Mouse (Mus musculus) NIH3T3 (cell line): Measurements from ENCODE around the gene Nkx2-9.

ENCODE experiments used
- DNase-seq: peaks from one replicate; pipeline ENCODE4 v3.0.0-alpha.2; 2012; ENCODE audit warnings: low read depth

The Nkx2-9 gene

DNA sequence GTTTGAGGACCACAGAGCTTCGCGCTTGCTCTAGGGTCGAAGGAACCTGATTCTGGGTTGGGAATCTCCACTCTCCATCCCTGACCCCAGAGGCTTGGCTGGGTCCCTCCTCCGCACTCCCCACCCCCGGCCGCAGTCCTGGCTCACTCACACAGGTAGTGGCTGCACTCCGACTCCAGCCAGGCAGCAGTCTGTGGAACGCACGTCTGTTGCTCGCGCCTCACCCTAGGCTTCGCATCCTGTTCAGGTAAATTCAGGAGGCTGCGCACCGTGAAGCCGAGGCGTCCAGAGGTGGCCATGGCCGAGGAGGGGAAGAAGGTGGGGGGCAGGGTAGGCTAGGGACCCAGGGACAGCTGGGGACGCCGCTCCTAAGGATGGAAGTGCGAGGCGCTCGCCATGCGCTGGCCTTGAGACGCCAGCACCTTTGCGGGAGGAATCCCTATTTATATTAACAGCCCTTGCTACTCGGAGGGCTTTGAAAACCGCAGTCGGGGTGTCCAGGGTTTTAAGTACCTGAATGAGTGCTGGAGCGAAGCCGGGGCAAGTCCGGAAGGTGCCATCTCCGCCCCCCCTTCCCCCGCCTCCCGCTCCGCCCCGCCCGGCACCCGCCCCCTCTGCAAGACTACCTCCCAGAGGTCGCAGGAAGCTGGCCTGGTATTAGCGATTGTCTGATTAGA lies at the start of gene Nkx2-9:
TSS of gene Nkx2-9 (minus strand) at position 524 of the 677 bp plus-strand sequence.
- no peak for DNase-seq

DNA sequence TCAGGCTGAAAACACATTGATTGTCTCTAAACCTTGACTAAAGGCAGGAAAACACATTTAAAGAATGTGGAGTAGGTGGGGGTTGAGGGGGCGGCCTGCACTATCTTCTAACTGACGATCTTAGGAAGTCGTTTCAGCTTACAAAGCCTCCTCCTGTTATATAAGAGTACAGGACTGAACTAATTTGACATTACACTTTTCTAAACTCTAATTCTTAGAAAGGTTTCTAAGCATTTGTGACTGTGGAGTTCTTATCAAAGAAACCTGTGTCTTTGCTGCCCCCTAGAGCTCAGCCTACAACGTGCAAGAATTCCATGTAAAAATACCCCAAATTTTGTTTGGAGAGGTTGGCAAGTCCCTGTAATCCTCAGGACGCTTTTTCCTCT lies 24.1 kb upstream of the Nkx2-9 start:
- DNase-seq: peak; percentile 79

DNA sequence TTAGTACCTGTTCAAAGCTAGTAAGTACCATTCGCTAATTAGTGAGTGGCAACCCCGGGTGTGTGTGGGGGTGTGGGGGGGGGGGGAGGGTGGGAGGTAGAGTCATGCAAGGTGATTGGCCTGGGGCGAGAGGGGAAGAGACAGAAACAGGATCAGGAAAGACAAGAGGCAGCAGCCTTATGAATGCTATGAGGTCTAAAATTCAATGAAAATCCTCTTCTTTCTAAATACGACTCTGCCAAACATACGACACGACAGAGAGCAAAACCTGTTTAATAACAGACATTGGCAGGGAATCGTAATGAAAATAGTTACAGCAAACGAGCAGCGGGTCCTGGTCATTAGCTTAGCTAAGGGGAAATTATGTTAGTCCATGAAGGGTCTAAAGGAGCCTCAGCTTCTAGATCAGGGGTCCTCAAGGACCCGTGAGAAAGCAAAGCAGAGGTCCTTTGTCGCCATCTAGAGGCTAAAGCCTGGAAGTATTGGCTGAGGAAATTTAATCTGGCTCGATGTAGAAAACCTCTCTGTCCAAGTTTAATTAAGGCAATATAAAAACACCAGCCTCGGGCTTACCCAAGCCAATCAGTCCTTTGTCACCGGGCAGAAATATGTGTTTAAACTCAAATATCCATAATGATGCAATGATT lies 23.6 kb upstream of the Nkx2-9 start:
- peak; percentile 65 for DNase-seq

DNA sequence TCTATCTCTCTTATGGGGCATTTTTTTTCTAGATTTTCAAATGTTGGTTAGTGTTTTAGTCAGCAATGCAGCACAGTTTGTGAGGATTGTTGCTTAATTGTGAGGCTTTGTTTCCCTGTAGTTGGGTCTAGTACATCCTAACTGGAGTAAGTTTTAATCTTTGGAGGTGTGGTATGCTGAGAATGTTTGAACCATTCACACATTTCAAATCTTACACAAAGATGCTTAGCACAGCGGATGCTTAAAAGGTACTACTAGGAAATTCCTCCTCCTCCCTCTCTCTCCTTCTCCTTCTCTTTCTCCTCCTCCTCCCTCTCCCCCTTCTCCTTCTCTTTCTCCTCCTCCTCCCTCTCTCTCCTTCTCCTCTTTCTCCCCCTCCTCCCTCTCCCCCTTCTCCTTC lies 3.0 kb upstream of the Nkx2-9 start:
- DNase-seq: no peak

DNA sequence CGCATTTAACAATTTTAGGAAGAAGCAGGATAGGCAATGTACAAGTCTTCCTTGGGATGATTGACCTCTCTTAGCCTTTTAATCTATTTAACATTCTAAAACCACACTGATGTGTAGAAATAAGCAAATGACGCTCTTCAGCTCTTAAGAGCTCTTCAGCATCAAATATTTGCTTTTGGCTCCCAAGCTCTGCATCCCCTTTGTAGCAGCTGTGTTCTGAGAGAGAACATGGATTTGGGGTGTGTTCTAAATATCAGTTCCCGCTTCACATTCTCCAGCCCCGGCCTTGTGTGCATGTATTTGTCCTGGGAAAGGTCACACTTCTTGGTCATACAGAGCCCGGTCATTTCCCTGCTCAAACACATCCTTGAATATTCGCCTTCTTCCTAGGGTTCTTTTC lies 2.3 kb upstream of the Nkx2-9 start:
- no peak for DNase-seq

DNA sequence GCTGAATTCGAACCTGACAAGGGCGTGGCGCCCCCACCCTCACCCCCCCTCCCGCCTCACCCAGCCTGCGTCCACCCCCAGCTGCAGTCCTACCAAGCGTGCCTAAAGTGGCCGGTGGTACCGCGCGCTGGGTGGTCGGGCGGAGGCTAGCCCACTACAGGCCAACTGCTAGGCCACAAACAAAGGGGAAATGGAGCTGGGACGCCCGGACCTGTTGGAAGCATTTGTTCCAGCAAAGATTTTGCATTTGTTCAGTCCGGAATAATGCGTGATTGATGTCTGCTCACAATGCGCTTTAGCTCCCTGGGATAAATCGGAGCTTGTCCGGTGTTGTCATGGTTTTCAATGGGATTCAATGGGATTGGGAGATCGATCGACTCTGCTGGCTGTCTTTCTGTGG lies 1.4 kb upstream of the Nkx2-9 start:
- no peak for DNase-seq

DNA sequence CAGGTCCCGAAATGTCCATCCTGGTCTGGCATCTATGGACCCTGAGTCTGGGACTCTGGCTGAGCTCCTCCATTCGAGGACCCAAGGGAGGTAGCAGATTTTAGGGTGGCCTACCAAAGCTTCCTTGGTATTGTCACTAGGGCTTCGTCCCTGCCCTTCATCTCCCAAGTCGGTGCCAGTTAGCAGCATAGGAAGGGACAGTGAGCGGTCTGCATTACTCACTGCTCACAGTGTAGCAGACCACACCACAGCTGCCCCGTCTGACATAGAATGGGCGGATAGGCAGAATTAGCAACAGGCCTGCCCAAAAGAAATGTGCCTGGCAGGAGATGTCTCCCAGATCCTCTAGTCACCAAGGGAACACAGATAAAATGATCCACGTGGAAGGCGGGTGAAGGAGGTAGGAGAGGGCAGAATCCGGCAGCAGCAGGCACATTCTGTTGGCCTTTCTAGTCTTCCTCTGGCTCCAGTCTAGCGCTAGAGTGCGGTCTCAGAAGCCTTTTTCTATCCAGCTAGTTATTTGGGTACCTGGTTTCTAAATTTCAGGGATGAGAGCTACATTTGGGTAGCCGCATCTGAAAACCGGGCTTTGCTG lies 929 bp upstream of the Nkx2-9 start:
- DNase-seq: no peak

DNA sequence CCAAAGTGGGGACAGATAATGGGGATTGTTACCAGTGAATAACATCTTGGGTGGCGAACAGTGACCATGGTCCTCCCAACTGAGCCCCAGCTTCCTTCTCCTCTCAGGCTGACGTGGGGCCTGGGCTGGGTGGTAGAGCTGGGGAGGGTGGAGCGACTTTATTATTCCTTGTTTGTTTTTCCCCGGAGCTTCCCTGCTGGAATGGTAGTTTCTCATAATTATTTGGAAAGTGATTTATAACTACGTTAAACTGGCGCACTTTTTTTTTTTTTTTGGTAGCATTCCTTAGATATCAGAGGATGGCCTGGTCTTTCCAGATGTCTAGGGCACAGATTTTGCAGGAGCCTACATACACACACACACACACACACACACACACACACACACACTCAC lies 350 bp upstream of the Nkx2-9 start:
- DNase-seq: no peak

DNA sequence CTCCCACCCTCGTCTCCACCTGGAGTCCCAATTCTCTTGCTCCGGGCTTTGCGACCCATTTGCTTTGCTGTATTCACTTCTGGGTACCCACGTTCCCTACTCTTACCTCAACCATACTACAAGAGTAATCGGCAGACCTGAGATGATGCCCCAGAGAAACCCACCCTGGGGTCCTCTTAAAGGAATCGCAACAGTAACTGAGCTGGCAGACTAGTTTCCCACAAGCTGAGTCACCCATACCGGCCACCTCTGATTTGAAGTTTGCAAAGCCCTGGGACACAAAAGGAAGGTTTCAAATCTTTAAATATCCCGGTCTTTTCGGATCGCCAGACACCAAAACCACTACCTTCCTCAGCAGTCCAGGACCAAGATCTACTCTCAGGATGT lies 742 bp downstream of the Nkx2-9 start:
- no peak for DNase-seq

DNA sequence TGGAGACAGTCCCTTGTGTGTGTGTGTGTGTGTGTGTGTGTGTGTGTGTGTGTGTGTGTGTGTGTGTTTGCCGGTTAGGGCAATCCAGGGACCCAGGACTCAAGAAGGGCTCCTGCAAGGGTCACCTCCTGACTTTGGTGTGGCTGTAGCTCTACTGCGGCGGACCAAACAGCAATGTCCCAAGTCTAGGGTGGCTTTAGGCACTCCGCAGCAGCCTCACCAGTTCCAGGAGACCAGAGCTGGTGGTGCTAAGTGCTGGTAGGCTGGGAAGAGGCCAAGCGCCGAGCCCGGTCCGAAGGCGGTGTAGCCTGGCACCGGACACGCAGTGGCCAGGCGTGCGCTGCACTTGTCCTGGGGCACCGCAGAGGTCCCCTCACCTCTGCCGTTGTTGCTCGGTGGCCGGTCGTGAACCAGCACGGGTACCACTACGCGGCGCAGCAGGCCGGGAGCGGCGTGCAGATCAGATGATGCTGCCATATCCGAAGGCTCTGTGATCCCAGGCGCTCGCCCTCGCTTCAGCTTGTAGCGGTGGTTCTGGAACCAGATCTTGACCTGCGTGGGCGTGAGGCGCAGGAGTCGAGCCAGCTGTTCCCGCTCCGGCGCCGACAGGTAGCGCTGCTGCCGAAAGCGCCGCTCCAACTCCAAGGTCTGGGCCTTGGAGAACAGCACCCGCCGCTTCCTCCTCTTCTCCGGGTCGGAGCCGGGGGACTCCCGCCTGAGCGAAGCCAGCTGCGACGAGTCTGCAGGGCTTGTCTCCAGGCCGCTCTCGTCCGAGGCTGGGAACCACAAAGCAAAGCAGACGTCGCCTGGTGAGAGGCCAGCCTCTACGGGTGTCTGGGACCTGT lies 1.4 kb downstream of the Nkx2-9 start:
- DNase-seq: no peak

DNA sequence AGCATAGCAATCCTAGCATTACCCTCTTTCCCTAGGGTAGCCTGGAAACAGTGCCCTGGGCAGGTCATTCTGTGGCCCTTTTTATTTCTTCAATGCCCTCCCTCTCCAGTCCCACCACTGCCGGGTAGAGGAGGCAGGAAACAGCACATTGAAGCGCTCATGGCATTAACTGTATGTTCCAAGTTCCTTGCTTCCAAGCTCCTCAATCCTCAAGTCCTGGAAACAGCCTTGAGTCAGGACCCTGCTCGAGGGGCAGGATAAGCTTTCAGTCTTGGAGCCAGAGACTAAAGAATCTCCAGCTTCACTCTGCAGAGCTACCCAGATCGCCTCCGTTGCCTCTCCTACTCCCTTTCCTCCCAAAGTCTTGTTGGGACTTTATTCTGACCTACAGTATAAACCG lies 2.2 kb downstream of the Nkx2-9 start:
- DNase-seq: no peak

DNA sequence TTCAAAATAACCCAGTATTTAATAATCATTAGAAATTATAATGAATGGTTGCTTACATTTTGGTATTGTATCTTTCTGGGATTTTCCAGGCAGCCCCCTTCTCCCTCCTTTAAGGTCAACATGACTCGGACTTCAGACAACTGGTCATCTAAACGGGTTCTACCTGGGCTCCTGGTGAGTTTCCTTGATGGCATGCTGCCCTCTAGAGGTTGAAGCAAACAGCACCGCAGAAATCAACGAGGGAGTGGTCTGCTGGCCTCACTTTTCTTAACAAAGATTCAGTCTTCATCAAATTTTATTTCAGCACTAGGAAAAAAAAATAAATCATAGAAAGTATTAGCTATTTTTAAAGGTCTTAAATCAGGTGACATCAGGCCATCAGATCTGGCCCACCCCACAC lies 21.4 kb downstream of the Nkx2-9 start:
- DNase-seq: peak; percentile 39

DNA sequence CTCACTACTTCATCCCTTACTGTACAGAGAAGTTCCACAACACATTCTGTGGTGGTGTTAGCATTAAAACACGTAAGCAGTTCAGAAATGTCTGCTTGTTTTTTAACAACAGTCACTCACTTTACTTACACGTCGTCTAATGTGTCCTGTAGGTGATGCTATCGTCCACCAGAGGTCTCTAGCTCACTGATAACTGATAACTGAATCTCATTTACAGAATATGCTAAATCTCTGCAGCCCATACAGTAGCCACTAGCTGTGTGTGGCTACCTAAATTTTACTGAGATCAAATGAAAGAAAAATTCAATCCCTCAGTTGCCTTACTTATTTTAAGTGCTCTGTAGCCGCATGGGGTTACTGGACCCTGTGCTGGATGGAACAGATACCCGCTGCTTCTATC lies 25.3 kb downstream of the Nkx2-9 start:
- peak; percentile 65 for DNase-seq
